Mouse (Mus musculus): ENCODE results near the gene Med27. TPM values are rescaled to one million over a fixed set of nuclear protein-coding genes. Genes with fewer than 3 reads are reported as not detected.

Gene Med27
- polyA plus RNA-seq, 1 experiment from 2014 or later = 34.4 TPM

DNA sequence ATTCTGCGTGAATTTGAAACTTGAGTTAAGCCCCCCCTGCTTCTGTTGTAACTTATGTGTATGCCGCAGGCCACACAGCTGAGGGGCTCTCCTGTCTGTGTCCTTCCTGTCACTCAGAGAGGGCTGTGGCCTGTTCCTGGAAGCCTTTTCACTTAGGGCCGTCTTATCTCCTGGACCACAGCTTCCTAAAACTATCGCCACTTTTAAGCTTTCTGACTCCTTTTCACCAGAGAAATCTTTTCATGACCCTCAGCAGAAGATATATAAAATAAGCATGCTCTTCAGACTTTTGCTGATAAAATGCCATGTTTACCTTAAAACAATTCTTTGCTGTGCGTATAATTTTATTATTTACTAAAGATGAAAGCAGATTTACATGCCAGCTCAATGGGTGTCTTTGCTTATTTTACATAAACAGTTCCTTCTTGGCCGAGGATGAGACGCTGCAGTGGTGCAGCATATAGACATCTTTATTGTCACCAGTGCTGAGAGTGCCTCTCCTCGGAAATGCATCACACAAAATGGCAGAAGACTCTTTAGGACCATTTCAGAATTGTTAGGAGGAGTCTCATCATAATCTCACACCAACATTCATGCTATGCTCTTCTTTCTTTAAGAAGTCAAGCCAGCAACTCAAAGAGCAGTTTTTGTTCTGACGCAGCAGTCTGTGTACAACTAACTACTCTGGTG lies 110.2 kb downstream of the Med27 start:
- Histone ChIP-seq H3K9me3 (no peaks in the 10 kb centered on the region), H3K27me3 (replicated peaks) (no peaks in the 10 kb centered on the region), H3K27ac (replicated peaks) (no peak overlapping the region), H3K4me3 (no peak overlapping the region), H3K9ac (no peak overlapping the region), H3K4me2 (no peak overlapping the region), H3K4me1 (peaks cover 24% of the 10 kb centered on the region), H3K36me3 (no peaks in the 10 kb centered on the region)
- 50% methylated on average over 9 of the region's 9 CpGs for WGBS
- no peak for ATAC-seq (ENCODE audit: extremely low read depth, insufficient number of reproducible peaks, low FRiP score, low TSS enrichment)

- H3K36me3 ChIP-seq = no peaks in the 10 kb centered on the region
- H3K9me3 ChIP-seq = no peaks in the 10 kb centered on the region
- no peak overlapping the region for H3K4me2 ChIP-seq
- H3K4me1 ChIP-seq = peaks cover 27% of the 10 kb centered on the region
- no peaks in the 10 kb centered on the region for H3K27me3 ChIP-seq (replicated peaks)
- no peak overlapping the region for H3K4me3 ChIP-seq
- H3K27ac ChIP-seq (replicated peaks) = no peak overlapping the region
- H3K9ac ChIP-seq = no peak overlapping the region
- WGBS = 45% methylated on average over 2 of the region's 2 CpGs
- ATAC-seq (ENCODE audit: extremely low read depth, insufficient number of reproducible peaks, low FRiP score, low TSS enrichment) = no peak
Measured at GRCm38 (mm10) chr2:29457677-29458076, 111.1 kb downstream of the Med27 start.

GRCm38 (mm10) chr2:29458346-29458950 lies 111.8 kb downstream of the Med27 start:
- no peaks in the 10 kb centered on the region for H3K36me3 ChIP-seq
- H3K4me3 ChIP-seq = no peak overlapping the region
- H3K27ac ChIP-seq (replicated peaks) = no peak overlapping the region
- no peaks in the 10 kb centered on the region for H3K9me3 ChIP-seq
- 89% methylated on average over 3 of the region's 3 CpGs for WGBS
- ATAC-seq (ENCODE audit: extremely low read depth, insufficient number of reproducible peaks, low FRiP score, low TSS enrichment) = no peak
- H3K27me3 ChIP-seq (replicated peaks) = no peaks in the 10 kb centered on the region
- peaks cover 35% of the 10 kb centered on the region for H3K4me1 ChIP-seq
- no peak overlapping the region for H3K9ac ChIP-seq
- H3K4me2 ChIP-seq = no peak overlapping the region

DNA sequence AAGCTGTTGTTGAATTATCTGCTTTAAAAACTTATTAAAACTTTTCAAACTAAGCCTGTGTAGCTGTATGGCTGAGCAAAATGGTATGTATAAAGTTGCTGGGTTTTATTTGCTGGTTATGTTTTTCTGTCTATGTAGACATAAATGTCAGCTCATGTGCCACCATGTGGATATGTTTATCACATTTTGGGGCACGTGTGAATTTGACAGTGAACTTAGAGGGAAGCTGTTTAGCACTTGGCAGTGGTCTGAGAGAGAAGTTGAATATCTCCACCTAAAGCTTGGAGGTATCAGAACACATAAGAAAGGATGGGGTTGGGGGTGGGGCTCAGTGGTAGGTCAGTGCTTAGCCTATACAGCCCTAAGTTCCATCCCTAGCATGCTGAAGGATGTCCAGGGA lies 113.0 kb downstream of the Med27 start:
- Histone ChIP-seq H3K4me3 (no peak overlapping the region), H3K4me2 (no peak overlapping the region), H3K27ac (replicated peaks) (no peak overlapping the region), H3K9ac (no peak overlapping the region), H3K36me3 (no peaks in the 10 kb centered on the region), H3K4me1 (peaks cover 39% of the 10 kb centered on the region), H3K9me3 (no peaks in the 10 kb centered on the region), H3K27me3 (replicated peaks) (no peaks in the 10 kb centered on the region)
- WGBS = 53% methylated on average over 1 of the region's 1 CpGs
- ATAC-seq (ENCODE audit: extremely low read depth, insufficient number of reproducible peaks, low FRiP score, low TSS enrichment) = no peak

DNA sequence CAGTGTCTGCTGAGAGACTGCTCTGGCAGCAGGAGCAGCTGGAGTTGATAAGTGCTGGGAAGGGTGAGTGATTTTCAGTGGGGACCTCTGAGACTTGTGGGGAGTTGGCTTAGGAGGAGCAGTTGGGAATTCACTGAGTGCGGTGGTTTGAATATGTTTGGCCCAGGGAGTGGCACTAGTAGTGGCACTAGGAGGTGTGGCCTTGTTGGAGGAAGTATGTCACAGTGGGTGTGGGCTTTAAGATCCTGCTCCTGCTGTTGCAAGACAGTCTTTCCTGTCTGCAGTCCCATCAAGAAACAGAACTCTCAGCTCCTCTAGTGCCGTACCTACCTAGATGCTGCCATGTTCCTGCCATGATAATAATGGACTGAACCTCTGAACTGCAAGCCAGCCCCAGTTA lies 115.2 kb downstream of the Med27 start:
- Histone ChIP-seq H3K27ac (replicated peaks) (no peak overlapping the region), H3K9me3 (no peaks in the 10 kb centered on the region), H3K4me3 (no peak overlapping the region), H3K4me1 (peaks cover 43% of the 10 kb centered on the region), H3K27me3 (replicated peaks) (no peaks in the 10 kb centered on the region), H3K4me2 (no peak overlapping the region), H3K36me3 (no peaks in the 10 kb centered on the region), H3K9ac (no peak overlapping the region)
- no peak for ATAC-seq (ENCODE audit: extremely low read depth, insufficient number of reproducible peaks, low FRiP score, low TSS enrichment)
- WGBS = 75% methylated on average over 2 of the region's 2 CpGs

DNA sequence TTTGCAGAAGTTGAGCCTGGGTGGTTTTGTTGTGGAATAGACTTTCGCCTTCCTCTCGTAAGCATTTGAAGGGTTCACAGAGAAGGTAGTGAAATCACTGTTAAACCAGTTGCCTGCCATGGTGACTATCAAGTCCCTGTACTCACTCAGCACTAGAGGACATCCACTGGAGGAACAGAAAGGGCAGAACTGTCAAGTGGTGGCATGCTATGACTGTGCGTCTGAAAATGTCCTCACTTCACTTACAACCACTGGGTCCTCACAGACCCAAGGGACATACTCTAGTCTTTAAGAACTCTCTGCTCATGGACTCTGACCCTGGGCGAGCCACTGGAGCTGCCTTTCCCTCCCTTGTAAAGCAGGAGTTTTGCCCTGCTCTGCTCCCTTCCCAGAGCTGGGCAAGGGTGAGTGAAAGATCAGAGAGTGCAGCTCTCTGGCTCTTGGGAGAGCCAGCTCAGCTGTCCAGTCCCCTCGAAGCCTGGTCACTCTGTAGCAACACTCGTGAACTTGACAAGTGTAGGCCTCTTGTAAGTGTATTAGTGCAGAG lies 116.5 kb downstream of the Med27 start:
- H3K4me3 ChIP-seq = no peak overlapping the region
- 46% methylated on average over 6 of the region's 6 CpGs for WGBS
- no peak overlapping the region for H3K4me2 ChIP-seq
- no peak overlapping the region for H3K9ac ChIP-seq
- H3K36me3 ChIP-seq = no peaks in the 10 kb centered on the region
- H3K27me3 ChIP-seq (replicated peaks) = no peaks in the 10 kb centered on the region
- peaks cover 42% of the 10 kb centered on the region for H3K4me1 ChIP-seq
- no peaks in the 10 kb centered on the region for H3K9me3 ChIP-seq
- H3K27ac ChIP-seq (replicated peaks) = 0 out of 2 replicates have a peak overlapping the region, but pooled peaks have one; percentile 18
- no peak for ATAC-seq (ENCODE audit: extremely low read depth, insufficient number of reproducible peaks, low FRiP score, low TSS enrichment)

GRCm38 (mm10) chr2:29464851-29465648 lies 118.4 kb downstream of the Med27 start:
- no peak overlapping the region for H3K27ac ChIP-seq (replicated peaks)
- 73% methylated on average over 9 of the region's 9 CpGs for WGBS
- H3K9ac ChIP-seq = no peak overlapping the region
- H3K4me3 ChIP-seq = no peak overlapping the region
- H3K27me3 ChIP-seq (replicated peaks) = no peaks in the 10 kb centered on the region
- H3K4me2 ChIP-seq = no peak overlapping the region
- no peaks in the 10 kb centered on the region for H3K9me3 ChIP-seq
- peaks cover 55% of the 10 kb centered on the region for H3K4me1 ChIP-seq
- ATAC-seq (ENCODE audit: extremely low read depth, insufficient number of reproducible peaks, low FRiP score, low TSS enrichment) = no peak
- no peaks in the 10 kb centered on the region for H3K36me3 ChIP-seq

DNA sequence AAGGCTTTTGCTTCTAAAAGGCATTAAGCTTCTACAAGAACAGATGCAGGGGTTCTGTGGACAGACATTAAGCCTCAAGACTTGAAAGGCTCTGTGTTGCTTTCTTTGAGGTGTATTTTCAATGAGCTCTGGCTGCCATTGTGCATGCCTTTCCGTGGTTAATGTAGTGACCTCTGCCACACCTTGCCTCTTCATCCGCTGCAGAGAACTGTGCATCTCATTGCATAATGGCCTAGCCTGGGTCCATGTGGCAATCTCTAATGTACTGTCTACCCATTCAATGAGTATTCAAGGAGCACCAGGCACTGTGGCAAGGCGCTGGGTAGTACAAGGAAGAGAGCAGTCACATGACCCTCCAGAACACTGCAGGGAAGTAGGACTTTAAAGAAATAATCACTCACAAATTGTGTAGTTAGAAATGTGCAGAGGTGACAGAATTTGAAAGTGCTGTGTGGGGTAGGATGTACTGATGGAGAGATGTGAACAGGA lies 119.1 kb downstream of the Med27 start:
- no peak overlapping the region for H3K4me3 ChIP-seq
- no peak overlapping the region for H3K9ac ChIP-seq
- WGBS = 82% methylated on average over 3 of the region's 3 CpGs
- no peak for ATAC-seq (ENCODE audit: extremely low read depth, insufficient number of reproducible peaks, low FRiP score, low TSS enrichment)
- H3K36me3 ChIP-seq = no peaks in the 10 kb centered on the region
- H3K27ac ChIP-seq (replicated peaks) = no peak overlapping the region; the same call in 1 of the 2 replicates
- no peaks in the 10 kb centered on the region for H3K9me3 ChIP-seq
- H3K27me3 ChIP-seq (replicated peaks) = no peaks in the 10 kb centered on the region
- peaks cover 55% of the 10 kb centered on the region for H3K4me1 ChIP-seq
- no peak overlapping the region for H3K4me2 ChIP-seq

- H3K4me3 ChIP-seq = no peak overlapping the region
- 33% methylated on average over 4 of the region's 4 CpGs for WGBS
- H3K27me3 ChIP-seq (replicated peaks) = no peaks in the 10 kb centered on the region
- no peak for ATAC-seq (ENCODE audit: extremely low read depth, insufficient number of reproducible peaks, low FRiP score, low TSS enrichment)
- H3K27ac ChIP-seq (replicated peaks) = no peak overlapping the region; the same call in 1 of the 2 replicates
- H3K9me3 ChIP-seq = no peaks in the 10 kb centered on the region
- no peak overlapping the region for H3K9ac ChIP-seq
- H3K4me1 ChIP-seq = peaks cover 55% of the 10 kb centered on the region
- H3K4me2 ChIP-seq = no peak overlapping the region
- no peaks in the 10 kb centered on the region for H3K36me3 ChIP-seq
Measured at GRCm38 (mm10) chr2:29466396-29466795, 119.8 kb downstream of the Med27 start.

- WGBS = 74% methylated on average over 15 of the region's 15 CpGs
- Histone ChIP-seq H3K36me3 (no peaks in the 10 kb centered on the region), H3K4me1 (peaks cover 42% of the 10 kb centered on the region), H3K4me2 (no peak overlapping the region), H3K27ac (replicated peaks) (no peak overlapping the region), H3K9me3 (no peaks in the 10 kb centered on the region), H3K4me3 (no peak overlapping the region), H3K9ac (no peak overlapping the region), H3K27me3 (replicated peaks) (no peaks in the 10 kb centered on the region)
- no peak for ATAC-seq (ENCODE audit: extremely low read depth, insufficient number of reproducible peaks, low FRiP score, low TSS enrichment)
Measured at GRCm38 (mm10) chr2:29468517-29468936, 121.9 kb downstream of the Med27 start.

- no peak overlapping the region for H3K4me3 ChIP-seq
- H3K9me3 ChIP-seq = no peaks in the 10 kb centered on the region
- 0 out of 2 replicates have a peak, but pooled peaks cover 3% of the 10 kb centered on the region for H3K36me3 ChIP-seq
- H3K27ac ChIP-seq (replicated peaks) = no peak overlapping the region
- no peak for ATAC-seq (ENCODE audit: extremely low read depth, insufficient number of reproducible peaks, low FRiP score, low TSS enrichment)
- no peaks in the 10 kb centered on the region for H3K27me3 ChIP-seq (replicated peaks)
- WGBS = 76% methylated on average over 4 of the region's 4 CpGs
- H3K4me2 ChIP-seq = no peak overlapping the region
- H3K9ac ChIP-seq = no peak overlapping the region
- peaks cover 29% of the 10 kb centered on the region for H3K4me1 ChIP-seq
Measured at GRCm38 (mm10) chr2:29472952-29473437, 126.4 kb downstream of the Med27 start.

Measured in heart, embryonic 13.5 days (tissue).